In genomic region chr1:42387919-42388684, GRCm38 (mm10) we compare ENCODE assay signal across 15 mouse cellular contexts.
DNase-seq lines count a peak whose midpoint lies in the region; ATAC-seq lines count a peak whose summit lies in the region.
"Had no signal": no experiment of that assay in that cellular context is flagged by ENCODE, and none has a peak within 500 bp of the region (broad histone marks: within the 10 kb centered on the region; RNA-seq: fewer than 3 reads in every experiment).

No protein-coding gene starts in this region.

- no peak for ATAC-seq in hindbrain, embryonic 16.5 days
- no peak for ATAC-seq in neural tube, embryonic 13.5 days (ENCODE audit: low read depth)
- ATAC-seq in intestine, embryonic 15.5 days, result peak; percentile 96
- 0 out of 2 replicates have a peak, but pooled peaks have one; percentile 38 for ATAC-seq in neural tube, embryonic 15.5 days (ENCODE audit: low FRiP score)
- ATAC-seq in megakaryocyte-erythroid progenitor cell, adult 5-6 weeks (replicated peaks; ENCODE audit: low FRiP score, low TSS enrichment, poor library complexity, severe bottlenecking), result no peak
- ATAC-seq: forebrain, postnatal 0 days had no signal

- H3K36me3 ChIP-seq in hindbrain, embryonic 16.5 days (ENCODE audit: control insufficient read depth, insufficient read depth, low read length), result no peaks in the 10 kb centered on the region
- no peaks in the 10 kb centered on the region for H3K36me3 ChIP-seq in hindbrain, embryonic 10.5 days
- no peaks in the 10 kb centered on the region for H3K36me3 ChIP-seq in neural tube, embryonic 13.5 days
- H3K36me3 ChIP-seq in intestine, embryonic 15.5 days, result no peaks in the 10 kb centered on the region
- no peaks in the 10 kb centered on the region for H3K36me3 ChIP-seq in neural tube, embryonic 15.5 days
- H3K36me3 ChIP-seq: liver, embryonic 13.5 days; midbrain, embryonic 12.5 days had no signal

- H3K27ac ChIP-seq in hindbrain, embryonic 16.5 days (ENCODE audit: low read depth, low read length), result no peak overlapping the region
- no peak overlapping the region for H3K27ac ChIP-seq in hindbrain, embryonic 10.5 days
- H3K27ac ChIP-seq in neural tube, embryonic 13.5 days (replicated peaks), result no peak overlapping the region
- no peak overlapping the region for H3K27ac ChIP-seq in intestine, embryonic 15.5 days
- no peak overlapping the region for H3K27ac ChIP-seq in neural tube, embryonic 15.5 days (replicated peaks)
- H3K27ac ChIP-seq: liver, embryonic 13.5 days; midbrain, embryonic 12.5 days had no signal

- no peaks in the 10 kb centered on the region for H3K9me3 ChIP-seq in hindbrain, embryonic 16.5 days (ENCODE audit: control insufficient read depth, low read length)
- H3K9me3 ChIP-seq in hindbrain, embryonic 10.5 days, result no peaks in the 10 kb centered on the region
- no peaks in the 10 kb centered on the region for H3K9me3 ChIP-seq in neural tube, embryonic 13.5 days
- H3K9me3 ChIP-seq in intestine, embryonic 15.5 days, result no peaks in the 10 kb centered on the region
- no peaks in the 10 kb centered on the region for H3K9me3 ChIP-seq in neural tube, embryonic 15.5 days (replicated peaks)
- H3K9me3 ChIP-seq: liver, embryonic 13.5 days; midbrain, embryonic 12.5 days had no signal

- WGBS in hindbrain, embryonic 16.5 days, result 58% methylated on average over 18 of the region's 18 CpGs
- 70% methylated on average over 18 of the region's 18 CpGs for WGBS in hindbrain, embryonic 10.5 days
- 58% methylated on average over 18 of the region's 18 CpGs for WGBS in neural tube, embryonic 13.5 days
- 42% methylated on average over 18 of the region's 18 CpGs for WGBS in intestine, embryonic 15.5 days
- 55% methylated on average over 18 of the region's 18 CpGs for whole genome bisulfite sequencing in neural tube, embryonic 15.5 days

- no peak overlapping the region for H3K4me3 ChIP-seq in hindbrain, embryonic 16.5 days (ENCODE audit: low read length)
- no peak overlapping the region for H3K4me3 ChIP-seq in hindbrain, embryonic 10.5 days
- H3K4me3 ChIP-seq in neural tube, embryonic 13.5 days, result no peak overlapping the region
- no peak overlapping the region for H3K4me3 ChIP-seq in intestine, embryonic 15.5 days (replicated peaks)
- no peak overlapping the region for H3K4me3 ChIP-seq in neural tube, embryonic 15.5 days (replicated peaks)
- H3K4me3 ChIP-seq: liver, embryonic 13.5 days; midbrain, embryonic 12.5 days had no signal

- H3K4me1 ChIP-seq in hindbrain, embryonic 16.5 days (ENCODE audit: control insufficient read depth, insufficient read depth, low read depth, low read length), result peaks cover 4% of the 10 kb centered on the region; the same call in 1 of the 2 replicates
- peaks cover 13% of the 10 kb centered on the region for H3K4me1 ChIP-seq in hindbrain, embryonic 10.5 days (replicated peaks)
- peaks cover 12% of the 10 kb centered on the region for H3K4me1 ChIP-seq in neural tube, embryonic 13.5 days (replicated peaks)
- 0 out of 2 replicates have a peak, but pooled peaks cover 3% of the 10 kb centered on the region for H3K4me1 ChIP-seq in intestine, embryonic 15.5 days (replicated peaks)
- peaks cover 8% of the 10 kb centered on the region for H3K4me1 ChIP-seq in neural tube, embryonic 15.5 days
- H3K4me1 ChIP-seq: liver, embryonic 13.5 days had no signal

- H3K27me3 ChIP-seq in hindbrain, embryonic 16.5 days (replicated peaks; ENCODE audit: control insufficient read depth, insufficient read depth, low read length), result no peaks in the 10 kb centered on the region
- H3K27me3 ChIP-seq in hindbrain, embryonic 10.5 days (ENCODE audit: insufficient read depth, poor library complexity, severe bottlenecking), result no peaks in the 10 kb centered on the region
- H3K27me3 ChIP-seq in neural tube, embryonic 13.5 days, result no peaks in the 10 kb centered on the region
- no peaks in the 10 kb centered on the region for H3K27me3 ChIP-seq in intestine, embryonic 15.5 days (replicated peaks)
- no peaks in the 10 kb centered on the region for H3K27me3 ChIP-seq in neural tube, embryonic 15.5 days (replicated peaks)
- H3K27me3 ChIP-seq: liver, embryonic 13.5 days; midbrain, embryonic 12.5 days had no signal

- peak overlapping the region; percentile 3; the same call in 1 of the 2 replicates for H3K4me2 ChIP-seq in hindbrain, embryonic 16.5 days (ENCODE audit: low read length)
- H3K4me2 ChIP-seq in neural tube, embryonic 13.5 days, result peak overlapping the region; percentile 12; the same call in 1 of the 2 replicates
- no peak overlapping the region; the same call in 1 of the 2 replicates for H3K4me2 ChIP-seq in intestine, embryonic 15.5 days (replicated peaks)
- H3K4me2 ChIP-seq in neural tube, embryonic 15.5 days, result peak overlapping the region; percentile 21
- H3K4me2 ChIP-seq: liver, embryonic 13.5 days; midbrain, embryonic 12.5 days had no signal

- no peak for DNase-seq in hindbrain, embryonic 10.5 days (ENCODE audit: low spot score)
- no peak for DNase-seq in neural tube, embryonic 10.5 days (ENCODE audit: extremely low spot score, low spot score)
- DNase-seq: cerebellum, adult 11-12 months; forebrain, postnatal 0 days; heart, postnatal 14 days; kidney, postnatal 36 days; left cerebral cortex, postnatal 4 days; liver, embryonic 13.5 days; lung, postnatal 10 days had no signal

- H3K9ac ChIP-seq in hindbrain, embryonic 16.5 days (ENCODE audit: low read depth, low read length), result no peak overlapping the region
- H3K9ac ChIP-seq in neural tube, embryonic 13.5 days, result no peak overlapping the region
- no peak overlapping the region for H3K9ac ChIP-seq in intestine, embryonic 15.5 days
- no peak overlapping the region for H3K9ac ChIP-seq in neural tube, embryonic 15.5 days (replicated peaks)
- H3K9ac ChIP-seq: forebrain, postnatal 0 days; liver, embryonic 13.5 days; midbrain, embryonic 12.5 days had no signal

Comparison
In these comparisons a context has a peak if more than half of its experiments do, and no peak if none do; other contexts are left out.
1. ATAC-seq: peak in intestine, embryonic 15.5 days (single experiment) and neural tube, embryonic 15.5 days (single experiment); none in hindbrain, embryonic 16.5 days (single experiment), neural tube, embryonic 13.5 days (single experiment) and megakaryocyte-erythroid progenitor cell, adult 5-6 weeks (single experiment).